Mouse (Mus musculus) c-Kit-positive CD71-positive TER-119-positive erythroid progenitor cells, embryonic 14.5 days (primary cell): ENCODE data around the gene St3gal5.
"Not testable (repeated sequence)": the region's sequence is repeated elsewhere in the genome, so short reads cannot be mapped to it uniquely, and the experiment has no call there.

Source experiments
- DNase-seq: peaks from one replicate; pipeline ENCODE4 v3.0.0-alpha.2; 2013; ENCODE audit warnings: low spot score

Gene St3gal5

DNA sequence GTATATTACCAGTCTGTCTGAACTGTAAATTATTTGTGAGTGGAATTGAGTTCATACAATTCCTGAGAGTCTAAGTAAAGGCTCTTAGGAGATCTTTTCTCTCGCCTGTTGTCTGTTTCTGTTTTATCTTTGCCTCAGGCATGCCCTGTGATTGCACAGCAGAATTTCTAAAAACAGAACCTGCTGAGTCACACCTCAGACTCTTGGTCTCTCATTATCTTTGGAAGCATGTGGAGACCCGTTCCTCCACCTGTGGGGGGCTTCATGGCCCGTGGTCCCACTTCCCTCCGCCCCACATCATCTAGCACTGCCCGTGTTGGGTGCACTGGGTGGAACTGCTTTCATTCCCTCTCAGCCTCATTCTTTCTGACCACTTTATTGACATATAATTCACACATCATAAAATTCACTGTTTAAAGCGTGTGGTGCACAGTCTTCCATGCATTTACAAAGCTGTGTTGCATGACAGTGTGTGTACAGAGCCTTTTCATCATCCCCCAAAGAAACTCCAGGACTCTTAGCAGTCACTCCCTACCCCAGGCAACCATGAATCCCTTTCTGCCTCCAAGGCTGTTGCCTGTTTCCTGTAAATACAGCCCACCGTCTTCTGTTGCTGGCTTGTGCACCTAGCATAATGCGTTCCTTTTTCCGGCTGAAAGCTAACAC is 37.6 kb downstream of the St3gal5 start:
- peak; percentile 71 for DNase-seq

DNA sequence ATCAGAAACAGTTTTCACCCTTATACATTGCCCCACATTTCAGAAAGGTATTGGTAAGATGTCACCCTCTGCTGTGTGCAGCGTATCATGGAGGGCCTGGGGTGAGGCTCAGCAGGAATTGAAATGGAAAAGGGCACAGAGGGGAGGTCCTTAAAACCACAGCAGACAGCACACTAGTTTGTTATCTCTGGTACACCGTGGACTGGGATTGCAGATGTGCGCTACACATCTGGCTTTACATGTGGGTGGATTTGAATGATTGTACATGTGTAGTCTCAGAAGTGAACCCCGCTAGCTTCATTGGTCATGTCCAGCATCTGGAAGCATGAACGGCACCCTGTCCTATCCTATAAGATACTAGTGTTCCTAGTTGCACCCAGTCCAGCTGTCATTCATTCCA is 38.6 kb downstream of the St3gal5 start:
- no peak for DNase-seq

DNA sequence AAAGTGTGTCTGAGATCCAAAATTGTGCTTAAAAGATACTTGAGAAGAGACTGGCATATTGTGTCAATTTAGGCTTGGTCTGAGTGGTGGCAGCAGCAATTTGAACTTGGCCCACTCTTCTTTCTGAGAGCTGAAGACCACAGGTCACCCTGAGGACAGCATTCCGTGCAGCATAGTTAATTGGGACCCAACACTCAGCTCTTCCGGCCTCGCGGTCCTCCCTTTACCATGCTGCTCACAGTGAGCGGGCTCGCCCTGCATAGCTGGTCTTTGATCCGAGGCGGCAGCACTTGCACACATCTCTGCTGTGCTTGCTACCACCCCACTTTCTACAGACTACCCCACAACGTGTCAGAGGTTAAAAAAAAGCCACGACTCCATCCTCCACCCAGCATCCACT is 39.2 kb downstream of the St3gal5 start:
- DNase-seq = no peak

DNA sequence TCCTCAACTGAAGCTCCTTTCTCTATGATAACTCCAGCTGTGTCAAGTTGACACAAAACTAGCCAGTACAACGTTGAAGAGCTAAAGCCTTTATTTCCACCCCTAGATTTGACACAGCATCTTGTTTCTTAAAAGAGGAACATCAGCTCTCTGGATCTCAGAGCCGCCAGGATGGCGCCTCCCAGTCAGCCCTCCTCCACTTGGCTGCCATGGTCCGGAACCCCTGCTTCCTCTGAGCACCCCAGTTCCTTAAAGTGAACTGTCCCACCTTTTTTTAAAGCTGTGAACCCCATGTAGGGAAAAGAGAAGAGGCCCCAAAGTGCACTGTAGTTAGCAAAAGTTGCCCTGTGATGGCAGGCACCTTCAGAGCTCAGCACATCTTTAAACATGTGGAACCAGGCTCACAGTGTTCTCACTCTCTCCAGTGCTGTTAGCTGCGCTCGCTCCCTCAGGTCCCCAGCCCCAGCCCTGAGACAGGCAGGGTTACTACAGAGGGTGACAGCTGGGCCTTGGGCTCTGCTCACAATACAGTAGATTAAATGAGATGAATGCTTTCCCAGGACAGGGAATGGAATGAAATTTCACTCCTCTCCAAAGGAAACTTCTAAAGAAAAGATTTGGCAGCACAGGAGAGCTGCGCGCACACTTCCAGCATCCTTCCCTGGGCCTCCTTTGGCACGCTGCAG is 42.3 kb downstream of the St3gal5 start:
- no peak for DNase-seq

DNA sequence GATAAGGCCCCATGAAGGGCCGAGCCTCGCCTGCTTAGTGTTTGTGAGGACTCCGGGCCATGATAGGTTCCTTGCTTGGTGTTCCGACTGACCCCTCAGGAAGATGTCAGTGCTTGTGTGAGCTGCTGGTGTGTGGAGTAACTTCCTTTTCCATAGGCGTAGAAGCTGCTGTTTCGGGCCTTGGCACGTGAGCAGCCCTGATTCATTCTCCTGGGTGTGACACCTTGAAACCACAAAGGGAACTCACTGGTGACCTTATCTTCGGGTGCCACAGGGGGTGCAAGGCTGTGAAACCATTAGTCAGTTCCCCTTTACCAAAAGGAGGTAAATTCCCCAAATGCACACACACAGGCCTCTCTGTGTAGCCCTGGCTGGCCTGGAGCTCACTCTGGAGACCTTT is 43.0 kb downstream of the St3gal5 start:
- no peak for DNase-seq

DNA sequence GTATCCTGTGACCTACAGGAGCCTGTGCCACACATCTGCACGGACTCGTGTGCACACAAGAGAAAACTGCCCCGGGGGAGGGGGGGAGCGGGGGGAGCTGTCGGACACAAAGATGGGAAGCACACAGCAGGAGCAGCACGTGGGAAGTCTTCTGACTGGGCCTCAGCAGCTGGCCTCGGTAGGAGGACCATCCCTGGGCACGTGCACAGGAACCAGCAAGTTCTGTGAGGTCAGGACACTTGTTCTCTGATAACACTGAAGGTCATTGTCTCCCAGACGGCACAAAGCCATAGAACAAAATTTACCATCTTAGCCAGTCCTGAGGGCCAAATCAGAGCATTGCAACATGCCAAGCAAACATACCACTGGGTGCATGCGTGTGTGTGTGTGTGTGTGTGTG is 43.8 kb downstream of the St3gal5 start:
- DNase-seq = no peak

DNA sequence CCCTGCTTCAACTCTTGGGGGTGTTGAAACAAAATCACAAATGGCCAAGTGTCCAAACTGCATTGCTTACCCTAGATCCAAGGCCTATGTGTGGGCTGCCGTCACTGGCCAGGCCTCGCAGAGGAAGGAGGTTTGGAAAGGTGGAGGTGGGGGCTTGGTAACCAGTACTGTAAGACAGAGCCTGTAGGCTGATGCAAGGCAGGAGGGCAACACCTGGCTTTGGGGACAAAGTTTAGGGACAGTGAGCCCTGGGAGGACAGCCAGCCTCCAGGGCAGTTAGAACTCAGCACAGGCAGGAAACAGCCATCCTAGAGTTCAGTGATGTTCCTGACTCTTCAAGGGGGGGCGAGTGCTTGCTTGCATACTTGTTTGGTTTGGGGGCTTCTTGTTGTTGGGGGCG is 45.2 kb downstream of the St3gal5 start:
- no peak for DNase-seq

DNA sequence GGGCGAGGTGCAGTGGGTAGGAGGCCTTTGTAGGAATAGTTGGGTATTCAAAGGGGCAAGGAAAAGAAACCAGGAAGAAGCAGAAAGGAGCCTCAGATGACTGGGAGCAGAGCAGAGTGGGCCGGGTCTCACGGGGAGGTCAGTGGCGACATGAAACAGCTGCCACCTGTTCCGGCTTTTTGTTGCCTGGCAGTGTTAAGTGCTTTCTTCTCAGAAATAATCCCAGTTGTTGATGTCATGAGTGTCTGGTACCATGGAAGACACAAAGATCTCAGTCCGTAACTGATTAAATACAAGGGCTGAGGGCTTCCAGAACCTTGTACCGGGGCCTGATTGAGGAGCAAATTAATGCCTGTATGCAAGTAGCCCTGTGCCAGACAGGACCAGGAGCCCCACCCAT is 47.0 kb downstream of the St3gal5 start:
- DNase-seq = no peak

DNA sequence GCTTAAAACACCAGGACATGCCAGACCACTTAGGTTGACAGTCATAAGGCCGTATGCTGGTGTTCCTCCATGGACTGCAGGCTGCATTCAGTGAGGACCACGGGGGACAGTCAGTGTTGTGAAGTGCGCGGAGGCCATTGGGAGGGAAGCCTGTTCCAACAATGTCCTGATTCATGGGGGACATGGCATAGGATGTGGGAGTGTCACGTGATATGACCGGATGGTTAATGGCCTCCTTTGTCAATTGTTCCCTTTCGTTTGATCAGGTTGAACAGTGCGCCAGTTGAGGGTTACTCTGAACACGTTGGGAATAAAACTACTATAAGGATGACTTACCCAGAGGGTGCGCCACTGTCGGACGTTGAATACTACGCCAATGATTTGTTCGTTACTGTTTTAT is 49.4 kb downstream of the St3gal5 start:
- no peak for DNase-seq

DNA sequence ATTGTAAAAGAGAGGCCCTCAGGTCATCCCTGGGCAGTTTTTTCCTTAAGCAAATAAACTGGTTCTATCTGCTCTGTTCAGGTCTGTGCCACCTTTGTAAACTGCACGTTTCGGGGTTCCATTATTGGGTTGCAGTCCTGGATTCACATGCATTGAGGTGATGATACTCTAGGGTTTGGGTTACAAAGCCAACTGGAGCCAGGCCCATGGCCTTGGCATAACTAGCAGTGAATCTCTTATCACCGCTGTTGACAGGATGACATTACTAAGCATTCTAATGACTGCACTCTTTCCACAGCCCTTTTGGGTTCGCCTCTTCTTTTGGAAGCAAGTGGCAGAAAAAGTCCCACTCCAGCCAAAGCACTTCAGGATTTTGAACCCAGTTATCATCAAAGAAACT is 51.3 kb downstream of the St3gal5 start:
- DNase-seq = no peak

DNA sequence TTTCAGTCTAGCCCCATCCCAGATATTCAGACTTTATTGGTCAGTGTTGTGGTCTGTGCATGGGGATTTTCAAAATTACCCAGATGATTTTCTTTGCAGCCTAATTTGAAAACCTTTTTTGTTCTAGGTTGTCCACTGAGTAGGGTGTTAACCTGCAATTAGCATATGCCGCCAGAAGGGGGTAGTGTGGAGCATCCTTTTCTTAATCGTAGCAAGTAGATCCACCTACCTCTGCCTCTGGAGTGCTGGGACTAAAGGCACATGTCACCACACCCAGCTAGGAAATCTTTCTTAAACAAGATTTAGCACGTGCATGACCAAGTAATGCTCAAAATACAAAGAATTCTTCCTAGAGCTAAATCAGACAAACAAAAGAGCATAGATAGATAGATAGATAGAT is 52.4 kb downstream of the St3gal5 start:
- DNase-seq = no peak

DNA sequence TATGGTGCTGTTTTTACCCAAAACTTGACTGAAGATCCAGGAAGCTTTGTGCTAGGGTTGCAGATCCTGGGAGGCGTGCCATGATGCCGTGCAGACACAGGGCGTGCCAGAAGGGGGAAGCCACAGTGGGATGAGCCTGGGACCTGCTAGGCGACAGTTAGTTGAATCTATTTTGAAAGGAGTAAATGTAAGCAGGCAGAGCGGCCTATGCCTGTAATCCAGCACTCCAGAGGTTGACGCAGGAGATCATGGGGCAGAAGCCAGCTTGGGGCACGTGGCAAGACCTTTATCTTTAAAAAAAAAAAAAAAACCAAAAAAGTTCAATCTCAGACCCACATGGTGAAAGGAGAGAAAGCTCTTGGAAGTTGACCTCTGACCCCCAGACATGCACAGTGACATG is 55.3 kb downstream of the St3gal5 start:
- DNase-seq = no peak

DNA sequence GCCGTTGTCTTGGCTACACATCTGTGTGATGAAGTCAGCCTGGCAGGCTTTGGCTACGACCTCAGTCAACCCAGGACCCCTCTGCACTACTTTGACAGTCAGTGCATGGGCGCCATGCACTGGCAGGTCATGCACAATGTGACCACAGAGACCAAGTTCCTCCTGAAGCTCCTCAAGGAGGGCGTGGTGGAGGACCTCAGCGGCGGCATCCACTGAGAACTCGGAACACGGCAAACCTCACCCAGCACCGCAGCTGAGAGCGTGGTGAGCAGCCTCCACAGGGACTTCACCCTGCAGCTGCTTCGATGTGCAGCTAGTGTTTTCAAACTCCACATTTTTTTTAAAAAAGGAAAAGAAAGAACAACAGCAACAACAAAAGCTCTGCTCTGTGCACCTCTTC is 56.1 kb downstream of the St3gal5 start:
- DNase-seq = no peak

DNA sequence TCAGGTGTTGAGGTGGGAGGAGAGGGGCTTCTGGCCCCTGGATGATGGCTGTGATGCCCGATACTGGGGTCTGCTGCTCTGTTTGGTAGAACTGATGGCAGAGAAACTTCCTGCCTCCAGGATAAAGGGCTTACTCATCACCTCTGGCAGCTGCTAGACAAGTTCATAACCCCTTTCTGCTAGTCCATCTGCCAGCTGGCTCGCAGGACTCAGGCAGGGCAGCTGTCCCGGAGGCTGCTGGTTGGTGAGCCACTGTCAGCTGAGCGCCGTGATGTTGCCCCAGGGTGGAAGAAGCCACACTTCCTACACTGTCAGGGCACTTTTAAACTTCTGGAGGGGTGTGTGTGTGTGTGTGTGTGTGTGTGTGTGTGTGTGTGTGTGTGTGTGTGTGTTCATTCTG is 56.6 kb downstream of the St3gal5 start:
- DNase-seq = not testable (repeated sequence)

DNA sequence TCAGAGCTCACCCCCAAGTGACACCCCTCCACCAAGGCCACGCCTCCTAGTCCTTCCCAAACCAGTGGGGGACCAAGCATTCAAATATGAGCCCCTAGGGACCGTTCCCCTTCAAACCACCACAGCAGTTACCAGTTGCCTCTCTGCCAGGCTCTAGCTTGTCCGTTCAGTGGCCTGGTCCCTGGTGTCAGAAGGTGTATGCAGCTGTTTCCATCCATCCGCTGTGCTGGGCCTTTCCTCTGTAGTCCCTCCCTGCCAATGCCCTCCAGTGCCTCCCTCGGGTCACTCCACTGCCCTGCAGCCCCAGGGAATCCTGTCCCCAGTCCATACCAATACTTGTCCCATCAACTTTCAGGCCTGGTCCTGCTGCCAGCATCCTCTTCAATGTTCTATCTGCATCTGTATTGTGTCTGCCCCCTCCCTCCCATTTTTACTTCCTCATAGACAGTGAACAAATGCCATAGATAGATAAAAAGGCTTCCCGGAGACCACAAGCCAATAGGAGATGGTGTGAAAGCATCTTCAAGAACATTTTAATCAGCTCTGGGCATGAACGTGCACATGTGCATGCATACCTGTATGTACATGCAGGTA is 57.6 kb downstream of the St3gal5 start:
- no peak for DNase-seq

DNA sequence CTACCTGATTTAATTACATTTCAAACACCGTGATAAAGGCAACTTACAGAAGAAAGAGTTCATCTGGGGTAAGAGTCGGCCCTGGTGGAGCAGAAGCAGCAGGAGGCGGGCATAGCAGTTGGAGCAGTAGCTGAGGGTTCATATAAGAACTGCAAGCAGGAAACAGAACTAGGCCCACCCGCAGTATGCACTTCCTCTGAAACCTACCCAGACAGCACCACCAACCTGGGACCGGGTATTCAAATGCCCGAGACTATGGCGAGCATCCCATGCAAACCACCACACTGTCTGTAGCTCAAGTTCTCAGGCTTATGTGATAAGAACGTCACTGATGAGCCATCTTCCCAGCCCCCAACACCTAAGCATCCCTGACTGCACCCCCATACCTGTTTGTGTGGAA is 58.3 kb downstream of the St3gal5 start:
- DNase-seq = no peak

DNA sequence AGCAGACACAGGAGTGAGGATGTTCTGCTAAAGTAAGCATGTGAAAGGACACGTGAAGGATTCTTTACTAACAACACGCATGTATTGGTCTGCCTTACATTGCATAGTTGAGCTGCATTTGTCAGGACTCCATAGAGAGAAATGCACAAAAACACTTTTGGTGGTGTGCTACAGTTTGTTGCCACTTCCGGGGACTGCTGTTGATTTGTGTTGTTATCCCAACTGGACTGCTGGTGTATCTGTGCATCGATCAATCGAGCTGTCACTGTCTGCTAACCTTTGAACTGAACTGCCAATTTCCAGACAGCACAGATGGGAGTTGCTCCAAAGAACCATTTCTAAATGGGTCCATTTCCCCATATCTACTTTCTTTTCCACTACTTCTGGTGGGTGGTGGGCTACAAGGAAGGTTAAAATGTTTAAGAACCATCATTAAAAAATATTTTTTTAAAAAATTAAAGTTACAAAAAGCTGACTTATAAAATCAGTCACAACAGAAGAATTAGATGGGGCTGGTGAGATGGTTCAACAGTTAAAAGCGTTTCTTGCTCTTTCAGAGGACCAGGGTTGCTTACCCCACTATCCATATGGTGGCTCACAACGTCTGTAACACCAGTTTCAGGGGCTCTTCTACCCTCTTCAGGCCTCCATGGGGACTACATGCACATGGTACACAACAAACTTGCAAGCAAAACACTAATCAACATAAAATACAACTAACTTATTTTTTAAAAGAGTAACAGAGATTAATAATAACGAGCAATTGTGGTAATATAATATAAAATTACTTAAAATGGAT is 61.8 kb downstream of the St3gal5 start:
- no peak for DNase-seq

DNA sequence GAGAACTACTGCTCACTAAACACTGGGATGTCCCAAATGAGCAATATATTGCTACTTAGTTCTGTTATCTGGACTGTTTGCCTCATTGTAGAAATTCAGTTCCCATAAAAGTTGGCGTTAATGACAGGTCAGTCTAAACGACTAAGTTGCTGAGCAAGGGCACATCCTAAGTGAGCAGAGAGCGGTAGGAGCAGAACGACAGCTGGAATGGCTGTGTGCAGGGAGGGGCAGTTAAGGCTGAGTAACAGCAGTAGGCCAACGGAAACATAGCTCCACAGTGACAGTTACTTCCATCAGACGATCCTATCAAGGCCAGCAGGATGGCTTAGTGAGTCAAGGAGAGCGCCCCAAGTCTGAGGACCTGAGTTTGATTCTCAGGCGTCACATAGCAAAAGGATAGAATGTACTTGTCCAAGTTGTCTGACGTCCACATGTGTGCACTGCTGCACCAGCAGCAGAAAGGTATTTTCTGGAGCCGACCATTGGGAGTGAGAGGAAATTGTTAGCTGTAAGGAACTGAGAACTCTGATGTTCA is 62.5 kb downstream of the St3gal5 start:
- no peak for DNase-seq

DNA sequence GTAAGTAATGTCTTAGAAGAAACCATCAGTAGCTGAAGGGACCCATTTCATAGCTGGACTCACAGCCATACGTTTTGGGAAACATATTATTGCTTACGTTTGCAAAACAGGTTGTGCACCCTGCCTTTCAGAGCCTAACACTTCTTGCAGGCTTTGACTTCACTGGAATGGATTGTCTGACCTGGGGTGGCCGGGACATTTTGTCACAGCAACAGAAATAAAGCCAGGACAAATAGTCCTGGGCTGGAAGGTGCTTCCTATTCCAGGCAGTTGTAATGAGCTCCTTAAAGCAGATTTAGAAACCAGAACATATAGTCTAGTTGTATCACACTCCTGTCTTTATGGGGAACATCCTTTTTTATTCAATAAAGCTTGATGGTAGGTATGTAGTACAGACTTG is 63.6 kb downstream of the St3gal5 start:
- DNase-seq = no peak

DNA sequence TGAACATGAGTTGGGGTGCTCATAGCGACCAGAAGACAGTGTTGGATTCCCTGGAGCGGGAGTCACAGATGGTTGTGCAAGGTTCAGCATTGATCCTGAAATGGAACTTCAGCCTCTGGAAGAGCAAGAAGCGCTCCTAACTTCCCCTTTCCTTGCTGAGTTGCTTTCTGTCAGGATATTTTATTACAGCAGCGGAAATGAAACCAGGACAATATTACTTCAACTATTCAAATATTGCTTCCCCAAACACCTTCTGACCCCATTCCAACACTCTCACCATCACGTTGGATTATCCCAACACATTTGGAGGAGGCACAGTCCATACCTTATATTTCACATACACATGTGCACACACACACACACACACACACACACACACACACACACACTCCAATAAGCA is 64.4 kb downstream of the St3gal5 start:
- no peak for DNase-seq

DNA sequence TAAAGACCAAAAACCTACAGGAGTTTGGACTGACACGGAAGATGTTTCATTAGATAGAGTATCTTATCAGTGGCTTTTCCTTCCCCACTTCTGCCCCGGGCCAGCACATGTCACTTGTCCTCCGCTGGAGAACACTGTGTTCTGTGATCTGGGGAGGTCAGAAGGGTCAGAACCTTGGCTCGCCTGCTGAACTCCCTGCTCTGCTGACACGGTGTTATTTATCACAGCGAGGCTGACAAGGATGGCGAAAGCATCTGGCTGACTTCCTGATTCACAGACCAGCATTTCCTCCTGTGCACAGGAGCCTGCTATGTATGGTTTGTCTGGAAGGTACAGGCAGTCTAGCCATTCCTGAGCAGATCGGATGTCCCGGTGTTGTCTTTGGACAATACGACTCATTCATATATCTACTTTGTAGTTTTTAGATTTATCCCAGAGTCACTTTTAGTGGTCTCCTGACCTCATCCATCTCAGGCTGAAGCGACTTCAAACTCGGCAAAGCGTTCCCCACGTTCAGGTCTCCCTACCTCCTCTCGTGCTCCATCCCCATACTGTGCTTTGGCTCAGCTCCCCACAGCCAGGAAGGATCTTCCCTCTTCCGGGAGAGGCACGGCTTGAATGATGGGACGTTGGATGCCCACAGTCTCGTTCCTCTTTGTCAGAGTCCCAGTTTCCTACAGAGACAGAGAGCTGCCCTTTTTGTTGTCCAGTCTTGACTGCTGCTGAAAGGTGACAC is 64.9 kb downstream of the St3gal5 start:
- DNase-seq = no peak
